Mouse (Mus musculus): ENCODE measurements around the gene Tns2. TPM values are rescaled to one million over a fixed set of nuclear protein-coding genes. Genes with fewer than 3 reads are reported as not detected.

The Tns2 gene
- polyA plus RNA-seq (2014; fragmentation: Nextera tagmentation; extraction: Ambion mirVana), result 3.6 and 8.9 TPM in 2 replicates

DNA sequence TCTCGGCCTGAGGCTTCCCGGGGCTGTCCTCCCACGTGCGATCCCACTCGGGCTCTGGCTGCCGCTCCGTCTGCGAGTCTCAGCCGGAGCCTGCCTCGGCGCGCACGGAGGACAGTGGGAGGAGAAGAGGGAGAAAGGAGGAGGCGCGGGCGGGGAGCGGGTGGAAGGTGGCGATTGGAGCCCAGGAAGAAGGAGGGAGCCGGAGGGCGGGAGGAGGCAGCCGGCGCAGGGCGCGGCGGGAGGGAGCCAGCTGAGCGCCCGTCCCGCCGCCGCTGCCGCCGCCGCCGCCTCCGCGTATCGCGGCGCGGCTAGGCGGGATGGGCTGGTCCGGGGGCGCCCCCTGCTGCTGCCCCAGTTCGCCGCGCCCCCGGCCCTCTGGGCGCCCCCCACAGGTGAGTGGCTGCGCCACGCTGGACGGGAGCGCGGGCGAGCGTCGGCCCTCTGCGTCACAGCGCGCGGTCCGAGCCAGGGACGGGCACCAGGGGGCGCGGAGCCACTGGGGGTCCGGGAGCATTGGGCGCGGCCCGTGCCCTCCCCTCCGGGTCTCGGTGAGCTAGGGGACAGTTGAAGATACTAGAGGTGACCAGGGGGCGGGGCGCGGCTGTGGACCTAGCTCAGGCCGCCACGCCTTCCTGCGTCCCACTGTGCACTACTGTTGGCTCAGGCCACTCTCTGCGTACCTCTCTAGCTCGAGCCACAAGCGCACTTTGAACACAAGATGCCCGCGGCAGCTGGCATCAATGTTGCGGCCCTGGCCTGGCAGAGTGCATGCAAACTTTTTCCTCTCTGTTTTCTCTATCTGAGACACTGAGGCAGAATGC lies at the start of gene Tns2:
TSS of gene Tns2 (plus strand) at position 253 of the 821 bp plus-strand sequence.
- ATAC-seq (ENCODE audit: low FRiP score, low TSS enrichment) (peak; percentile 64), DNase-seq (peak; percentile 79)
- H3K4me2 ChIP-seq (ENCODE audit: low read length), result peak within 1 kb of the TSS; percentile 79
- peak within 1 kb of the TSS; percentile 50 for H3K4me3 ChIP-seq (replicated peaks; ENCODE audit: low read depth, low read length)
- peak within 1 kb of the TSS; percentile 52 for H3K9ac ChIP-seq (replicated peaks; ENCODE audit: low read length)
- H3K36me3 ChIP-seq (ENCODE audit: control insufficient read depth, insufficient read depth, low read length), result peaks cover 27% of the 10 kb centered on the region
- under 1% methylated on average over 63 of the region's 82 CpGs for WGBS
- H3K4me1 ChIP-seq (ENCODE audit: control insufficient read depth, insufficient read depth, low read length), result peaks cover 17% of the 10 kb centered on the region; the same call in 1 of the 2 replicates
- H3K27me3 ChIP-seq (ENCODE audit: control insufficient read depth, insufficient read depth, low read length), result peaks cover 20% of the 10 kb centered on the region
- no peaks in the 10 kb centered on the region for H3K9me3 ChIP-seq (ENCODE audit: control insufficient read depth, low read length)
- no peak within 1 kb of the TSS for H3K27ac ChIP-seq (replicated peaks; ENCODE audit: low read depth, low read length)

DNA sequence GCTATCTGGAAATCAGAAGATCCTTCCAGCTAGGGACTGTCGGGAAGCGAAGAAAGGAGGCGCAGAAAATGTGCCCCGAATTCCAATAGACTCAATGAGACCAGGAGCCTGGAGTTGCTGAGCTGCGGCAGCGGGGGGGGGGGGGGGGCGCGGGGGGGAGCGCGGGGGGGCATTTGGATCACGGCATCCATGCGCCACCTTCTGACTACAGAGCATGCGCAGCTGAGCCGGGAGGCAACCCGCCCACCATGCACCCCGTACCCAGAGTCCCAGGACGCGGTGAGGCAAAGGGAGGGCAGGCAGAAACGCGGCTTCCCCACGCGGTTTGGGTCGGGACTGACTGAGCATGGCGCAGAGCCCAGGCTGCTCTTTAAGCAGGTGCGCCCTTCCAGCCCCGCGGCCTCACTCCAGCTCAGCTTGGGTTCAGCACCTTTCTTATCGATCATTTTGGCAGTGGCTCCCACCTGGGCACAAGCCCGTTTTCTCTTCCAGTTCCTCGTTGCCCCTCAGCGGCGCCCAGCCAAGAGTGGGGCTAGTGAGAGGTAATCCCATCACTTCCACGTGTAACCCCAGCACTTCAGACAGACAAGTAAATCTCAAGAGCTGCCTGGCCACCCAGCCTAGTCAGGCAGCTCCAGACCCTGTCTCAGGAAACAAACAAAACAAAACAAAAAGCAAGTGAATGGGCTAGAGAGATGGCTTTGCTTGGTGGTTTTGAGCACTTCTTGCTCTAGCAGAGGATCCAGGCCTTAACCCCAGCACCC lies 48.1 kb upstream of the Tns2 start:
- Histone ChIP-seq H3K4me1 (ENCODE audit: control insufficient read depth, insufficient read depth, low read length) (no peaks in the 10 kb centered on the region), H3K27me3 (ENCODE audit: control insufficient read depth, insufficient read depth, low read length) (no peaks in the 10 kb centered on the region), H3K36me3 (ENCODE audit: control insufficient read depth, insufficient read depth, low read length) (no peaks in the 10 kb centered on the region), H3K4me2 (ENCODE audit: low read length) (peak overlapping the region; percentile 66), H3K9ac (replicated peaks; ENCODE audit: low read length) (peak overlapping the region; percentile 64), H3K27ac (replicated peaks; ENCODE audit: low read depth, low read length) (peak overlapping the region; percentile 69), H3K9me3 (ENCODE audit: control insufficient read depth, low read length) (no peaks in the 10 kb centered on the region), H3K4me3 (replicated peaks; ENCODE audit: low read depth, low read length) (peak overlapping the region; percentile 51)
- under 1% methylated on average over 32 of the region's 33 CpGs for WGBS
- ATAC-seq (ENCODE audit: low FRiP score, low TSS enrichment) (peak; percentile 48; the same call in 1 of the 2 replicates), DNase-seq (peak; percentile 85)

DNA sequence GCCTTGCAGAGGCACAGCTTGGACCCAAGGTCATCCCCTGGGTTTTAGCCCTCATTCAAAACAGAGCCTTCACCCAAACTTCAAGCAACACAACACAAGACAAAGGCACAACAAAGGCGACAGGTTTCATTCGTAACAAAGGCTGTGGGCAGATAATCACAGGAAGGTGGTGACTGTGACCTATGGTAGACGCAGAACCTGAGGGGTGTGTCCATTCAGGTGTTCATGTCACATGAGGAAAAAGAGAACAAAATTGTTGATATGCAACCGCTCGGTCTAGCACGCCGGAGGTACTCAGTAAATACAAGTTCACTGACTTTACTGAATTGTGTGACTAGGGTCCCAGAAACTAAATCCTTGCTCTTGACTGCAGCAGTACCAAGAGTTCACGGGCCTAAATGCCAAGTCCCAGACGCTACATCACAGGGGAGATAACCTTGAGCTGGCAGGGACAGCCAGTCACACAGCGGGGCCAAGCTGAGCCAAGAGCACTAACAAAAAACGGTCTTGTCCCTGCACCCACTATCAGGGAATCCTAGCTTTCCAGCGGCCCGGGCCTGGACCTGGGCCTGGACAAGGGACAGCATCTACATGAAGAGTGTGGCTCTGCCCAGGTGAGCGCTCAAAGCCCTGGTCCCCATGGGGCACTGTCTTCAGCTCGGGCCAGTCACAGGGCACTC lies 43.6 kb upstream of the Tns2 start:
- Histone ChIP-seq H3K9me3 (ENCODE audit: control insufficient read depth, low read length) (no peaks in the 10 kb centered on the region), H3K9ac (replicated peaks; ENCODE audit: low read length) (no peak overlapping the region), H3K4me1 (ENCODE audit: control insufficient read depth, insufficient read depth, low read length) (no peaks in the 10 kb centered on the region), H3K4me3 (replicated peaks; ENCODE audit: low read depth, low read length) (no peak overlapping the region), H3K27ac (replicated peaks; ENCODE audit: low read depth, low read length) (no peak overlapping the region), H3K36me3 (ENCODE audit: control insufficient read depth, insufficient read depth, low read length) (no peaks in the 10 kb centered on the region), H3K4me2 (ENCODE audit: low read length) (no peak overlapping the region), H3K27me3 (ENCODE audit: control insufficient read depth, insufficient read depth, low read length) (no peaks in the 10 kb centered on the region)
- DNase-seq, result no peak
- 90% methylated on average over 15 of the region's 15 CpGs for WGBS
- ATAC-seq (ENCODE audit: low FRiP score, low TSS enrichment), result no peak

DNA sequence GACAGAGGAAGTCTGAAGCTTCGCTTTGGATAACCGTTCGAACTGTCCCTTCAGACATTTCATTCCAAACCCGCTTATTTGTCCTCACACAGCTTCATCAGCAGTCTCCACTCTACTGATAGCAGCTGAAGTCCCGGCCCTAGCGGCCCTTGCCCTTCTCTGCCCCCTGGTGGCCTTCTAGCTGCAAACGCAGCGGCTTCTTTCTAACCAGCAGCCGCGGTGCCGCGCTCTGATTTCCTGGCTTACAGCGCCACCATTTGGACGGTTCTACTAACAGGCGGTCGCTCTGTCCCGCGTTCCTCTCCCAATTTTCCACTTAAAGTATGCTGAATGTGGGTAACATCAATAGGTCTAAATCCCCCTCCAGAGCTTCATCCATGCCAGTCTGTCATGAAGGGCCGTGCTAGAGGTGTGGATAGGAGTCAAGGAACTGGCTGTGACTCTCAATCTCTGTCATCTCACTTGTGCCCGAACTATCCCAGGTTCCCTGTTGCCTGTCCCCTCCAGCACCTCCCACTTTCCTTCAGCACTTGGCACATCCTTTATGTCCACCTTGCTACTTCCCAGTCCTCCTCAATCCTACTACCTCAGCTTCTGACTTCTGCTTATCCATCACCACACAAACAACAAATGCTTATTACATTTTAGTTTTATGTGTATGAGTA lies 34.4 kb upstream of the Tns2 start:
- H3K27ac ChIP-seq (replicated peaks; ENCODE audit: low read depth, low read length), result no peak overlapping the region
- no peak overlapping the region for H3K4me3 ChIP-seq (replicated peaks; ENCODE audit: low read depth, low read length)
- H3K27me3 ChIP-seq (ENCODE audit: control insufficient read depth, insufficient read depth, low read length), result peaks cover 4% of the 10 kb centered on the region
- no peaks in the 10 kb centered on the region for H3K36me3 ChIP-seq (ENCODE audit: control insufficient read depth, insufficient read depth, low read length)
- DNase-seq (peak; percentile 98), ATAC-seq (ENCODE audit: low FRiP score, low TSS enrichment) (peak; percentile 67; the same call in 1 of the 2 replicates)
- no peaks in the 10 kb centered on the region for H3K4me1 ChIP-seq (ENCODE audit: control insufficient read depth, insufficient read depth, low read length)
- no peak overlapping the region for H3K4me2 ChIP-seq (ENCODE audit: low read length)
- 7% methylated on average over 20 of the region's 20 CpGs for WGBS
- no peak overlapping the region for H3K9ac ChIP-seq (replicated peaks; ENCODE audit: low read length)
- H3K9me3 ChIP-seq (ENCODE audit: control insufficient read depth, low read length), result no peaks in the 10 kb centered on the region

- DNase-seq, result no peak
- no peak overlapping the region for H3K9ac ChIP-seq (replicated peaks; ENCODE audit: low read length)
- no peak overlapping the region for H3K4me3 ChIP-seq (replicated peaks; ENCODE audit: low read depth, low read length)
- H3K27ac ChIP-seq (replicated peaks; ENCODE audit: low read depth, low read length), result no peak overlapping the region
- H3K4me2 ChIP-seq (ENCODE audit: low read length), result no peak overlapping the region
- peaks cover 15% of the 10 kb centered on the region for H3K4me1 ChIP-seq (ENCODE audit: control insufficient read depth, insufficient read depth, low read length)
- ATAC-seq (ENCODE audit: low FRiP score, low TSS enrichment), result no peak
- 69% methylated on average over 13 of the region's 13 CpGs for WGBS
- peaks cover 4% of the 10 kb centered on the region for H3K27me3 ChIP-seq (ENCODE audit: control insufficient read depth, insufficient read depth, low read length)
- no peaks in the 10 kb centered on the region for H3K36me3 ChIP-seq (ENCODE audit: control insufficient read depth, insufficient read depth, low read length)
- no peaks in the 10 kb centered on the region for H3K9me3 ChIP-seq (ENCODE audit: control insufficient read depth, low read length)
These were observed 29.4 kb upstream of the Tns2 start for GRCm38 (mm10) chr15:102070476-102071467.

GRCm38 (mm10) chr15:102072963-102073558 lies 27.2 kb upstream of the Tns2 start:
- Histone ChIP-seq H3K4me3 (replicated peaks; ENCODE audit: low read depth, low read length) (peak overlapping the region; percentile 96), H3K4me1 (ENCODE audit: control insufficient read depth, insufficient read depth, low read length) (peaks cover 17% of the 10 kb centered on the region), H3K9ac (replicated peaks; ENCODE audit: low read length) (peak overlapping the region; percentile 30; the same call in 1 of the 2 replicates), H3K27ac (replicated peaks; ENCODE audit: low read depth, low read length) (peak overlapping the region; percentile 37; the same call in 1 of the 2 replicates), H3K4me2 (ENCODE audit: low read length) (peak overlapping the region; percentile 57), H3K9me3 (ENCODE audit: control insufficient read depth, low read length) (no peaks in the 10 kb centered on the region), H3K27me3 (ENCODE audit: control insufficient read depth, insufficient read depth, low read length) (no peaks in the 10 kb centered on the region), H3K36me3 (ENCODE audit: control insufficient read depth, insufficient read depth, low read length) (no peaks in the 10 kb centered on the region)
- peak; percentile 46 for ATAC-seq (ENCODE audit: low FRiP score, low TSS enrichment)
- WGBS, result 17% methylated on average over 6 of the region's 6 CpGs
- no peak for DNase-seq

GRCm38 (mm10) chr15:102073559-102074069 lies 26.6 kb upstream of the Tns2 start, which contains the start of gene Eif4b:
Eif4b (plus strand) TSS chr15:102073773.
- Histone ChIP-seq H3K9ac (replicated peaks; ENCODE audit: low read length) (peak within 1 kb of the TSS; percentile 92), H3K4me3 (replicated peaks; ENCODE audit: low read depth, low read length) (peak within 1 kb of the TSS; percentile 96), H3K4me2 (ENCODE audit: low read length) (peak within 1 kb of the TSS; percentile 57), H3K4me1 (ENCODE audit: control insufficient read depth, insufficient read depth, low read length) (peaks cover 17% of the 10 kb centered on the region), H3K27me3 (ENCODE audit: control insufficient read depth, insufficient read depth, low read length) (no peaks in the 10 kb centered on the region), H3K27ac (replicated peaks; ENCODE audit: low read depth, low read length) (peak within 1 kb of the TSS; percentile 95), H3K9me3 (ENCODE audit: control insufficient read depth, low read length) (no peaks in the 10 kb centered on the region), H3K36me3 (ENCODE audit: control insufficient read depth, insufficient read depth, low read length) (no peaks in the 10 kb centered on the region)
- ATAC-seq (ENCODE audit: low FRiP score, low TSS enrichment), result peak; percentile 95
- peak; percentile 100 for DNase-seq
- under 1% methylated on average over 58 of the region's 58 CpGs for WGBS

Measured in midbrain, embryonic 14.5 days (tissue).